Mouse (Mus musculus): ENCODE results near the gene Gm10491. TPM values are rescaled to one million over a fixed set of nuclear protein-coding genes. Genes with fewer than 3 reads are reported as not detected.
"Not testable (repeated sequence)": the region's sequence is repeated elsewhere in the genome, so short reads cannot be mapped to it uniquely, and the experiment has no call there.

The Gm10491 gene
- polyA plus RNA-seq, 1 experiment = not detected

DNA sequence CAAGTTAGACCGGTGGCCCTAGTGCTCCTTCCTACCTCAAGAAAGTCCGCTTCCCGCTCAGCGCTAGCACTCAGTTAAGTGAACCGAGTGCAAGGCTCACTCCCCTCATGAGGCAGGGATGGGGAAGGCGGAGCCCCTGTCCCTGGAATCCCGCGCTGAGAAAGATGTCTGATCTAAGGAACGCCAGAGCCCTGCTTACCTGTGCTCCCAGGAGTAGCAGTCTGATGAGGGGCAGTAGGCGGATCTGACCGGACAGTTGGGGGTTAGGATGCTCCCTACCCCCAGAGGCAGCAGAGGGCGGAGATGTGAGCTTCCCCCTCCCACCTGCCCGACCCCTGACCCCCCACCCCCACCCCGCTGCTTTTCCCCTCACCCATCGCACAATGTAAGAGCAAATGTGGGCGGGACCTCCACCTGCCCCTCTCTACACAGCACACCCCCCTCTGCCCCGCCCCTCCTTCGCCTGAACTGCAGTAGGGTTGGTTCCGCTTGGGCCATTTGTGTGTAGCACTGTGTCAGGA, 20.7 kb upstream of the Gm10491 start, which contains the start of gene Eras:
Eras (minus strand) TSS at position 338 of the 521 bp plus-strand sequence.
- H3K4me3 ChIP-seq (ENCODE audit: control insufficient read depth, low read depth, low read length) = peak within 1 kb of the TSS; percentile 29
- H3K27ac ChIP-seq (ENCODE audit: control insufficient read depth, insufficient read depth, low read depth, low read length) = no peak within 1 kb of the TSS; the same call in 1 of the 2 replicates

DNA sequence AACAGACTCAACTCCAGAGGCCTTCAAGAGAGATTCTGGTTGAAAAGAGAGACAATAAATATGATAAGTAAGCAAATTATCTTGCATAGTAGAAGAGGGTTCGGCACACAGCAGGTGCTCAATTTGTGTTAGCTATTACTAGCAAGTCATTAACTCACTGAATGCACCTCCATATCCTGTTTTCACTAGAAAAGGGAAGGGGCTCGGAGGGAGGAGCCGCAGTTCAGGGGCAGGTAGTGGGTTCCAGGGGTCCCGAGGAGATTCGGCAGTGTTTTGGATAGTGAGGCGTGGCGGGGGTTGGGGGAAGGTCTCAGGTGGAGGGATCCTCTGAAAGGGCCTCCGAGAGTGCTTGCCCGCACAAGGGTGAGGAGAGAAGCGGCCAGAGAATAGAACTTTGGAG, 19.5 kb upstream of the Gm10491 start:
- TF ChIP-seq CTCF (IDR thresholded peaks at IDR 0.05; ENCODE audit: control insufficient read depth, insufficient read depth, insufficient replicate concordance, low read depth, low read length) (no peak), POLR2A (IDR thresholded peaks at IDR 0.05; ENCODE audit: control insufficient read depth, low read depth, low read length) (no peak)
- no peaks in the 10 kb centered on the region for H3K36me3 ChIP-seq (ENCODE audit: control insufficient read depth, insufficient read depth, low read length)
- peak overlapping the region; percentile 29 for H3K4me3 ChIP-seq (ENCODE audit: control insufficient read depth, low read depth, low read length)
- no peak overlapping the region for H3K27ac ChIP-seq (ENCODE audit: control insufficient read depth, insufficient read depth, low read depth, low read length)
- peaks cover 15% of the 10 kb centered on the region for H3K4me1 ChIP-seq (ENCODE audit: control insufficient read depth, insufficient read depth, low read length)
- no peaks in the 10 kb centered on the region for H3K27me3 ChIP-seq (ENCODE audit: control insufficient read depth, insufficient read depth, low read length)

More for the DNA sequence above, 20.7 kb upstream of the Gm10491 start, which contains the start of gene Eras:
- no peaks in the 10 kb centered on the region for H3K27me3 ChIP-seq (ENCODE audit: control insufficient read depth, insufficient read depth, low read length)
- no peak for TF ChIP-seq CTCF (IDR thresholded peaks at IDR 0.05; ENCODE audit: control insufficient read depth, insufficient read depth, insufficient replicate concordance, low read depth, low read length)
- TF ChIP-seq POLR2A (IDR thresholded peaks at IDR 0.05; ENCODE audit: control insufficient read depth, low read depth, low read length) = no peak
- H3K36me3 ChIP-seq (ENCODE audit: control insufficient read depth, insufficient read depth, low read length) = no peaks in the 10 kb centered on the region
- H3K4me1 ChIP-seq (ENCODE audit: control insufficient read depth, insufficient read depth, low read length) = peaks cover 12% of the 10 kb centered on the region

DNA sequence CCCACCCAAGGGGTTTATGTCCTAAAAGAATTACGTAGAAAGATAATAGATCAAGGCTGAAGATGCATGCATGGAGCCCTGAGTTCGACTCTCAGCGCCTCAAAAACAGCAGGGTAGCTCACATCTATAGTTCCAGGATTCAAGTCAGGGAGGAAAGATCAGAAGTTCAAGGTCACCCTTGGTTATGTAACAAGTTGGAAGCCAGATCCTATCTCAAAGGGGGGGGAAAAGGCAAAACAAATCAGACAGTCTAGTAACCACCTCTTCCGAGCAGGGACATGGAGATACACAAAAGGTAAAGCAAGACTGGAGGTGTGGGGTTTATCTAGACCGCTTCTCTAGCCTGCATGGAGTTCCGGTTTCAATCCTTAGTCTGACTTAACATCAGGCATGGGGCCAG, 18.6 kb upstream of the Gm10491 start:
- TF ChIP-seq CTCF (IDR thresholded peaks at IDR 0.05; ENCODE audit: control insufficient read depth, insufficient read depth, insufficient replicate concordance, low read depth, low read length) (no peak), POLR2A (IDR thresholded peaks at IDR 0.05; ENCODE audit: control insufficient read depth, low read depth, low read length) (no peak)
- Histone ChIP-seq H3K4me3 (ENCODE audit: control insufficient read depth, low read depth, low read length) (no peak overlapping the region), H3K27ac (ENCODE audit: control insufficient read depth, insufficient read depth, low read depth, low read length) (no peak overlapping the region), H3K4me1 (ENCODE audit: control insufficient read depth, insufficient read depth, low read length) (peaks cover 18% of the 10 kb centered on the region), H3K27me3 (ENCODE audit: control insufficient read depth, insufficient read depth, low read length) (no peaks in the 10 kb centered on the region), H3K36me3 (ENCODE audit: control insufficient read depth, insufficient read depth, low read length) (no peaks in the 10 kb centered on the region)

DNA sequence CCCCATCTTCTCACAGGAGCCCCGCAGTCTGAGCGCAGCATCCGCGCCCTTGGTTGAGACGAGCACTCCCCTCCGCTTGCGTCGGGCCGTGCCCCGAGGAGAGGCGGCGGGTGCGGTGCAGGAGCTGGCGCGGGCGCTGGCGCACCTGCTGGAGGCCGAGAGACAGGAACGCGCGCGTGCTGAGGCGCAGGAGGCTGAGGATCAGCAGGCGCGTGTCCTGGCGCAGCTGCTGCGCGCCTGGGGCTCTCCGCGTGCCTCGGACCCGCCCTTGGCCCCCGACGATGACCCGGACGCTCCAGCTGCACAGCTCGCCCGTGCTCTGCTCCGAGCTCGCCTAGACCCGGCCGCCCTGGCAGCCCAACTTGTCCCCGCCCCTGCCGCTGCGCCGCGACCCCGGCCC, 14.4 kb upstream of the Gm10491 start:
- peaks cover 7% of the 10 kb centered on the region for H3K4me1 ChIP-seq (ENCODE audit: control insufficient read depth, insufficient read depth, low read length)
- H3K27ac ChIP-seq (ENCODE audit: control insufficient read depth, insufficient read depth, low read depth, low read length) = peak overlapping the region; percentile 6; the same call in 1 of the 2 replicates
- no peaks in the 10 kb centered on the region for H3K27me3 ChIP-seq (ENCODE audit: control insufficient read depth, insufficient read depth, low read length)
- TF ChIP-seq CTCF (IDR thresholded peaks at IDR 0.05; ENCODE audit: control insufficient read depth, insufficient read depth, insufficient replicate concordance, low read depth, low read length) (no peak), POLR2A (IDR thresholded peaks at IDR 0.05; ENCODE audit: control insufficient read depth, low read depth, low read length) (no peak)
- peak overlapping the region; percentile 55 for H3K4me3 ChIP-seq (ENCODE audit: control insufficient read depth, low read depth, low read length)
- no peaks in the 10 kb centered on the region for H3K36me3 ChIP-seq (ENCODE audit: control insufficient read depth, insufficient read depth, low read length)

DNA sequence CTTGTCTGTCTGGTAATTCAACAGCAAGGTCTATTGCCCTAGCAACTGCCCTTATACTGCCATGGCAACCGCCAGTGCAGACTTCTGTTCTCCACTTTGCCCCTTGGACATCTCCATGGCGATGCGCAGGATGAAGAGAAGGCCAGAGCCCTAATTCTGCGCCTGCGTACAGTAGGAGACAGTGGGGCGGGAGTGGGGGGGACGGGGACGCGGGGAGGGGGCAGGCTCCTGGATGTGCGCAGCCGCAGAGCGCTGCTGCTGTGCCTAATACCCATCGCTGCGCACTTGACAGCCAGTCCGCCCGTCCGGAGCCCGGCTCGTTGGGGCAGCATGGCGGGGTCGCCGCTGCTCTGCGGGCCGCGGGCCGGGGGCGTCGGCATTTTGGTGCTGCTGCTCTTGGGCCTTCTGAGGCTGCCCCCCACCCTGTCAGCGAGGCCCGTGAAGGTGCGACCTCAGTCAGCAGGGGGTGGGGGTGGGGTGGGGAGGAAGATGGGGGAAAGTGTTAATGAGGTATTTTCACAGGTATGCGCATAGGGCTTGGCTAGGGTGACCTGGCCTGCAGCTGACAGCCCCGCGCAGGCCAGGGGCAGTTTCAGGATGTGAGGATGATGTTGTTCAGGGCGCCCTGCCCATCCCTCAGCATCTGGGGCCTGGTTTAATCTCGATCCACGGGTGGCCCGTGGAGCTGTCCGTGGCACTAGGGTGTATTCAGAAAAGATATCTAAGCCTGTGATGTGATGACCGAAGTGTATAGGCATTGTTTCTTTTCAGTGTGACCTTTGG, 12.2 kb upstream of the Gm10491 start, which contains the start of gene Pcsk1n:
Pcsk1n (plus strand) TSS at position 222 of the 783 bp plus-strand sequence.
- no peak for TF ChIP-seq POLR2A (IDR thresholded peaks at IDR 0.05; ENCODE audit: control insufficient read depth, low read depth, low read length)
- TF ChIP-seq CTCF (IDR thresholded peaks at IDR 0.05; ENCODE audit: control insufficient read depth, insufficient read depth, insufficient replicate concordance, low read depth, low read length) = no peak
- H3K27ac ChIP-seq (ENCODE audit: control insufficient read depth, insufficient read depth, low read depth, low read length) = no peak within 1 kb of the TSS
- no peaks in the 10 kb centered on the region for H3K27me3 ChIP-seq (ENCODE audit: control insufficient read depth, insufficient read depth, low read length)
- H3K4me3 ChIP-seq (ENCODE audit: control insufficient read depth, low read depth, low read length) = 0 out of 2 replicates have a peak within 1 kb of the TSS, but pooled peaks have one; percentile 16
- peaks cover 7% of the 10 kb centered on the region for H3K4me1 ChIP-seq (ENCODE audit: control insufficient read depth, insufficient read depth, low read length)
- H3K36me3 ChIP-seq (ENCODE audit: control insufficient read depth, insufficient read depth, low read length) = no peaks in the 10 kb centered on the region

DNA sequence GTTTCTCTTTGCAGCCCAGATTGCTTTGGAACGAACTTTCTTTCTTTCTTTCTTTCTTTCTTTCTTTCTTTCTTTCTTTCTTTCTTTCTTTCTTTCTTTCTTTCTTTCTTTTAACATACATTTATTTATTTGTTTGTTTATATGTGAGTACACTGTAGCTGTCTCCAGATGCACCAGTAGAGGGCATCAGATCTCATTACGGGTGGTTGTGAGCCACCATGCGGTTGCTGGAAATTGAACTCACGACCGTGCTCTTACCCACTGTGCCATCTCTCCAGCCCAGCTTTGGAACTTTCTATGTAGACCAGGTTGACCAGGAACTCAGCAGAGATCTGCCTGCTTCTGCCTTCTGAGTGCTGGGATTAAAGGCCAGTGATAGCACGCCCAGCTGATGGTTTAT, 10.3 kb upstream of the Gm10491 start:
- not testable (repeated sequence) for H3K4me1 ChIP-seq (ENCODE audit: control insufficient read depth, insufficient read depth, low read length); H3K27me3 ChIP-seq (ENCODE audit: control insufficient read depth, insufficient read depth, low read length); H3K36me3 ChIP-seq (ENCODE audit: control insufficient read depth, insufficient read depth, low read length); H3K27ac ChIP-seq (ENCODE audit: control insufficient read depth, insufficient read depth, low read depth, low read length); H3K4me3 ChIP-seq (ENCODE audit: control insufficient read depth, low read depth, low read length)

DNA sequence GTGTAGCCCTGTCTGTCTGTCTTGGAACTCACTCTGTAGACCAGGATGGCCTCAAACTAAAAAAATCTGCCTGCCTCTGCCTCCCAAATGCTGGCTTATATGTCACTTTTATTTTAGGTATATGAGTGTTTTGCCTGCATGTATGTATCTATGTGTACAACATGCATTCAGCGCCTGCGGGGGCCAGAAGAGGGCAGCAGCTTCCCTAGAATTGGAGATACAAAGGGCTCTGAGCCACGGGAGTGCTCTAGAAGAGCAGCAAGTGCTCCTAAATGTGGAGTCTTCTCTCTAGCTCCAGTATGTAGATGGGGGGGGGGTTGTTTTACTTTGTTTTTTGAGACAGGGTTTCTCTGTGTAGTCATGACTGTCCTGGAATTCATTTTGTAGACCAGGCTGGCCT, 8.0 kb upstream of the Gm10491 start:
- not testable (repeated sequence) for H3K4me1 ChIP-seq (ENCODE audit: control insufficient read depth, insufficient read depth, low read length); H3K27me3 ChIP-seq (ENCODE audit: control insufficient read depth, insufficient read depth, low read length); H3K27ac ChIP-seq (ENCODE audit: control insufficient read depth, insufficient read depth, low read depth, low read length); H3K4me3 ChIP-seq (ENCODE audit: control insufficient read depth, low read depth, low read length); H3K36me3 ChIP-seq (ENCODE audit: control insufficient read depth, insufficient read depth, low read length)

Measured in testis, adult 2 months (tissue).